Mouse (Mus musculus): Measurements from ENCODE around the gene Fnbp1.

- TF ChIP-seq CTCF (IDR thresholded peaks at IDR 0.05; ENCODE audit: low read depth, low read length): no peak
- TF ChIP-seq GATA1 (IDR thresholded peaks at IDR 0.05; ENCODE audit: borderline replicate concordance, low read length): no peak
- TF ChIP-seq TAL1 (conservative IDR thresholded peaks at IDR 0.05; ENCODE audit: low read depth, low read length): no peak
- TF ChIP-seq GATA2 (IDR thresholded peaks at IDR 0.05; ENCODE audit: borderline replicate concordance, low read depth, low read length): no peak
Measured at GRCm38 (mm10) chr2:31123493-31123892, 18.3 kb downstream of the Fnbp1 start.

Data from G1E (cell line).